Mouse (Mus musculus) left cerebral cortex, adult 8-10 months (tissue): ENCODE data around the gene Pcbp4. TPM values are rescaled to one million over a fixed set of nuclear protein-coding genes. Genes with fewer than 3 reads are reported as not detected.

Experiments used
- DNase-seq, 2 experiments: peaks; one replicate each; pipeline ENCODE4 v3.0.0; 2022; ENCODE audit warnings: low spot score in 2 of 2
- total RNA-seq, 4 experiments: library from RNA; stranded (reverse); gene quantifications; 2 replicates each; pipeline ENCODE4 v1.2.4; 2022

The Pcbp4 gene
- total RNA-seq, 4 experiments from 2014 or later, result 201 to 223 (median 211) TPM

- no peak for DNase-seq
Measured at GRCm38 (mm10) chr9:106463122-106464063, 10.3 kb downstream of the Pcbp4 start.

- DNase-seq, result peak; percentile 61 to 69
Measured at GRCm38 (mm10) chr9:106464751-106465541, 11.9 kb downstream of the Pcbp4 start.

- peak in 1 of 2 experiments; percentile 80 for DNase-seq
Measured at GRCm38 (mm10) chr9:106465571-106466200, 12.6 kb downstream of the Pcbp4 start, which contains the start of gene Gpr62. Gpr62 (minus strand) TSS chr9:106465938.

GRCm38 (mm10) chr9:106466721-106467120 lies 13.6 kb downstream of the Pcbp4 start:
- DNase-seq, result no peak

GRCm38 (mm10) chr9:106467746-106468145 lies 14.7 kb downstream of the Pcbp4 start:
- DNase-seq, result no peak

- DNase-seq, result no peak
Measured at GRCm38 (mm10) chr9:106469317-106469716, 16.2 kb downstream of the Pcbp4 start.

GRCm38 (mm10) chr9:106469776-106470175 lies 16.7 kb downstream of the Pcbp4 start:
- peak; percentile 0 to 8 for DNase-seq

- DNase-seq, result peak; percentile 2 to 16
Measured at GRCm38 (mm10) chr9:106470991-106471750, 18.1 kb downstream of the Pcbp4 start.

- DNase-seq, result peak; percentile 5 to 75
Measured at GRCm38 (mm10) chr9:106471892-106472291, 18.8 kb downstream of the Pcbp4 start.

- DNase-seq, result peak; percentile 7 to 11
Measured at GRCm38 (mm10) chr9:106472321-106472720, 19.2 kb downstream of the Pcbp4 start.

- DNase-seq, result peak; percentile 1 to 24
Measured at GRCm38 (mm10) chr9:106473081-106473752, 20.1 kb downstream of the Pcbp4 start.

GRCm38 (mm10) chr9:106473753-106474105 lies 20.6 kb downstream of the Pcbp4 start:
- DNase-seq, result peak in 1 of 2 experiments; percentile 1

GRCm38 (mm10) chr9:106474456-106474855 lies 21.4 kb downstream of the Pcbp4 start:
- DNase-seq, result peak; percentile 42 to 43

GRCm38 (mm10) chr9:106475046-106475445 lies 22.0 kb downstream of the Pcbp4 start:
- peak in 1 of 2 experiments; percentile 30 for DNase-seq

GRCm38 (mm10) chr9:106475663-106476001 lies 22.5 kb downstream of the Pcbp4 start, which contains the start of gene Rrp9:
Rrp9 (plus strand) TSS chr9:106475963.
- peak; percentile 2 to 13 for DNase-seq

GRCm38 (mm10) chr9:106476002-106476923 lies 23.2 kb downstream of the Pcbp4 start:
- DNase-seq, result peak; percentile 16 to 50

GRCm38 (mm10) chr9:106476924-106477484 lies 23.9 kb downstream of the Pcbp4 start, which contains the start of gene Parp3:
Parp3 (minus strand) TSS chr9:106476949.
- DNase-seq, result peak; percentile 96 to 100

- no peak for DNase-seq
Measured at GRCm38 (mm10) chr9:106477649-106478048, 24.6 kb downstream of the Pcbp4 start.

- DNase-seq, result no peak
Measured at GRCm38 (mm10) chr9:106478101-106478500, 25.0 kb downstream of the Pcbp4 start.
